Mouse (Mus musculus) small intestine, adult 2 months (tissue): ENCODE results near the gene Dnajb3.

Experiments
- CTCF ChIP-seq: fragments of 200-500 bp; IDR thresholded peaks from 2 replicates; pipeline ENCODE4 v1.5.1; 2012; ENCODE audit warnings: low read depth, mild to moderate bottlenecking, control low read depth, inconsistent platforms, low read length, moderate library complexity, mixed read lengths; ENCODE audit not compliant: insufficient replicate concordance, insufficient read length; ENCODE audit errors: extremely low read depth
- POLR2A ChIP-seq: fragments of 200-500 bp; IDR thresholded peaks from 2 replicates; pipeline ENCODE4 v1.6.1; 2012; ENCODE audit warnings: low read depth, mild to moderate bottlenecking, control low read depth, inconsistent platforms, low read length, moderate library complexity

DNA sequence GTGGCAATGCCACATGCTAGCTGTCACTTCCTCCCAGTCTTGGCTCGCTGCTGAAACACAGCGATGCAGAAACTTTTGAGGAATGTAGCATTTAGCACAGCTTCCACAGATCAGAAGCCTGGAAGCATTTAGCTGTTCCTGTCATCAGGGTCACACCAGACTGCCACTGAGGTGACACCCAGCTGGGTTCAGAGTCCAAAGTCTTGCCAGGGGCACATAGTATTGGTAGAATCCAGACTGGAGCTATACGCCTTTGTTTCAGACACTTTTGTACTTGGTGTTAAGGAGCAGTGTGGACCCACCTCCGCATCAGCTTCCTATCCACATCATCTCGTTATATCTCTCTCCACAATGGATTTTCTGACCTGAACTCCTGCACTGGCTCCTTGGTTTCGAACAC, 48.0 kb upstream of the Dnajb3 start:
- TF ChIP-seq CTCF, result no peak
- TF ChIP-seq POLR2A, result no peak
